Mouse (Mus musculus) left cerebral cortex, postnatal 36 days (tissue): ENCODE results near the gene Rnase13. TPM values are rescaled to one million over a fixed set of nuclear protein-coding genes. Genes with fewer than 3 reads are reported as not detected.
"Not testable (repeated sequence)": the region's sequence is repeated elsewhere in the genome, so short reads cannot be mapped to it uniquely, and the experiment has no call there.

ENCODE experiments used
- DNase-seq, 2 experiments: peaks; one replicate each; pipeline ENCODE4 v3.0.0; 2021 to 2022; ENCODE audit warnings: low spot score in 2 of 2, mixed read lengths in 1 of 2
- intact Hi-C: fragments of 180-260 bp; cut with DNase I; formaldehyde crosslinking; loops from one replicate; pipeline ENCODE4 v1.15.1; 2025
- total RNA-seq, 2 experiments: library from RNA; stranded (reverse); gene quantifications; 2 replicates each; pipeline ENCODE4 v1.2.3; 2021

The Rnase13 gene
- total RNA-seq, result not detected

GRCm38 (mm10) chr14:51922571-51922865 lies at the start of gene Rnase13:
Gene Rnase13, minus strand, starts transcription at chr14:51922773.
- no peak for DNase-seq
- intact Hi-C loops, result no loop called here

GRCm38 (mm10) chr14:51967400-51967799 lies 44.8 kb upstream of the Rnase13 start:
- intact Hi-C loops, result no loop called here
- DNase-seq, result no peak

- DNase-seq, result no peak
- intact Hi-C loops, result no loop called here
Observed at GRCm38 (mm10) chr14:51960316-51960715, 37.7 kb upstream of the Rnase13 start.

- intact Hi-C loops, result no loop called here
- no peak for DNase-seq
Observed at GRCm38 (mm10) chr14:51943336-51943735, 20.8 kb upstream of the Rnase13 start.

GRCm38 (mm10) chr14:51942236-51942635 lies 19.7 kb upstream of the Rnase13 start:
- intact Hi-C loops, result no loop called here

GRCm38 (mm10) chr14:51941577-51941976 lies 19.0 kb upstream of the Rnase13 start:
- intact Hi-C loops, result no loop called here
- DNase-seq, result no peak

More at GRCm38 (mm10) chr14:51942236-51942635, 19.7 kb upstream of the Rnase13 start:
- DNase-seq, result no peak

- intact Hi-C loops, result no loop called here
- no peak for DNase-seq
Observed at GRCm38 (mm10) chr14:51940944-51941560, 18.5 kb upstream of the Rnase13 start.

- DNase-seq, result no peak
- intact Hi-C loops, result no loop called here
Observed at GRCm38 (mm10) chr14:51939005-51939404, 16.4 kb upstream of the Rnase13 start.

GRCm38 (mm10) chr14:51932092-51933020 lies 9.8 kb upstream of the Rnase13 start:
- DNase-seq, result no peak
- intact Hi-C loops, result loop anchor here (5.0 kb wide), 2 partner anchors 55 to 90 kb away; partner anchors contain the start of gene Zfp219

GRCm38 (mm10) chr14:51930824-51931223 lies 8.3 kb upstream of the Rnase13 start:
- intact Hi-C loops, result loop anchor here (2.0 to 5.0 kb wide), 3 partner anchors 28 to 91 kb away; partner anchors contain the start of gene Zfp219

GRCm38 (mm10) chr14:51929968-51930367 lies 7.4 kb upstream of the Rnase13 start:
- intact Hi-C loops, result loop anchor here (2.0 to 5.0 kb wide), 3 partner anchors 27 to 92 kb away; partner anchors contain the start of gene Zfp219
- no peak for DNase-seq

More at GRCm38 (mm10) chr14:51930824-51931223, 8.3 kb upstream of the Rnase13 start:
- peak; percentile 45 to 55 for DNase-seq

- intact Hi-C loops, result no loop called here
- peak; percentile 66 to 75 for DNase-seq
Observed at GRCm38 (mm10) chr14:51929309-51929943, 6.9 kb upstream of the Rnase13 start.

- intact Hi-C loops, DNase-seq: not testable (repeated sequence)
Observed at GRCm38 (mm10) chr14:51926930-51927329, 4.4 kb upstream of the Rnase13 start.

- intact Hi-C loops, result no loop called here
- DNase-seq, result no peak
Observed at GRCm38 (mm10) chr14:51923492-51923891, 919 bp upstream of the Rnase13 start.

GRCm38 (mm10) chr14:51922910-51923309 lies 337 bp upstream of the Rnase13 start:
- DNase-seq, result no peak
- intact Hi-C loops, result no loop called here

- peak; percentile 44 to 54 for DNase-seq
- intact Hi-C loops, result no loop called here
Observed at GRCm38 (mm10) chr14:51921759-51922570, 608 bp downstream of the Rnase13 start.

GRCm38 (mm10) chr14:51918966-51919365 lies 3.6 kb downstream of the Rnase13 start:
- intact Hi-C loops, result no loop called here
- no peak for DNase-seq

- intact Hi-C loops, result no loop called here
- DNase-seq, result no peak
Observed at GRCm38 (mm10) chr14:51918125-51918524, 4.4 kb downstream of the Rnase13 start, which contains the start of gene Tppp2. Gene Tppp2, plus strand, starts transcription at chr14:51918425.

GRCm38 (mm10) chr14:51916539-51916938 lies 6.0 kb downstream of the Rnase13 start:
- DNase-seq, result no peak
- intact Hi-C loops, result no loop called here
